Mouse (Mus musculus): ENCODE results near the gene Magea2. TPM values are rescaled to one million over a fixed set of nuclear protein-coding genes. Genes with fewer than 3 reads are reported as not detected.
"Not testable (repeated sequence)": the region's sequence is repeated elsewhere in the genome, so short reads cannot be mapped to it uniquely, and the experiment has no call there.

The Magea2 gene
- not detected in 2 replicates for polyA plus RNA-seq (2012; rRNA removed)

GRCm38 (mm10) chrX:155093566-155093965 lies at the start of gene Magea2:
Magea2 (minus strand) TSS chrX:155093666.
- H3K36me3 ChIP-seq (ENCODE audit: control insufficient read depth, insufficient read depth, low read length); H3K27ac ChIP-seq (ENCODE audit: insufficient read depth, low read depth, low read length); H3K4me3 ChIP-seq (ENCODE audit: insufficient read depth, low read depth, low read length); H3K27me3 ChIP-seq (replicated peaks; ENCODE audit: control insufficient read depth, insufficient read depth, low read length); DNase-seq; H3K4me1 ChIP-seq (ENCODE audit: control insufficient read depth, insufficient read depth, low read length): not testable (repeated sequence)
- 100% methylated on average over 3 of the region's 4 CpGs for WGBS

GRCm38 (mm10) chrX:155128312-155128711 lies 34.8 kb upstream of the Magea2 start, which contains the start of gene Cldn34b2:
Cldn34b2 (minus strand) TSS chrX:155128412.
- not testable (repeated sequence) for H3K4me1 ChIP-seq (ENCODE audit: control insufficient read depth, insufficient read depth, low read length); H3K36me3 ChIP-seq (ENCODE audit: control insufficient read depth, insufficient read depth, low read length); H3K27me3 ChIP-seq (replicated peaks; ENCODE audit: control insufficient read depth, insufficient read depth, low read length); H3K4me3 ChIP-seq (ENCODE audit: insufficient read depth, low read depth, low read length); H3K27ac ChIP-seq (ENCODE audit: insufficient read depth, low read depth, low read length); DNase-seq
- 90% methylated on average over 3 of the region's 3 CpGs for WGBS

- Histone ChIP-seq H3K36me3 (ENCODE audit: control insufficient read depth, insufficient read depth, low read length) (no peaks in the 10 kb centered on the region), H3K4me1 (ENCODE audit: control insufficient read depth, insufficient read depth, low read length) (no peaks in the 10 kb centered on the region), H3K27me3 (replicated peaks; ENCODE audit: control insufficient read depth, insufficient read depth, low read length) (no peaks in the 10 kb centered on the region), H3K27ac (ENCODE audit: insufficient read depth, low read depth, low read length) (no peak overlapping the region), H3K4me3 (ENCODE audit: insufficient read depth, low read depth, low read length) (no peak overlapping the region)
- peak; percentile 45 for DNase-seq
- TF ChIP-seq CTCF (conservative IDR thresholded peaks at IDR 0.05; ENCODE audit: insufficient read depth, insufficient read length, low read depth, low read length) (no peak), POLR2A (IDR thresholded peaks at IDR 0.05; ENCODE audit: low read depth, low read length) (no peak)
These were observed 4.6 kb upstream of the Magea2 start for GRCm38 (mm10) chrX:155098024-155098423.

- WGBS, result 100% methylated on average over 1 of the region's 2 CpGs
- DNase-seq; H3K36me3 ChIP-seq (ENCODE audit: control insufficient read depth, insufficient read depth, low read length); H3K4me3 ChIP-seq (ENCODE audit: insufficient read depth, low read depth, low read length); H3K27me3 ChIP-seq (replicated peaks; ENCODE audit: control insufficient read depth, insufficient read depth, low read length); H3K27ac ChIP-seq (ENCODE audit: insufficient read depth, low read depth, low read length); H3K4me1 ChIP-seq (ENCODE audit: control insufficient read depth, insufficient read depth, low read length): not testable (repeated sequence)
These were observed 3.8 kb downstream of the Magea2 start, which contains the start of gene Magea1 for GRCm38 (mm10) chrX:155089693-155090092. Magea1 (minus strand) TSS chrX:155089793.

- H3K4me3 ChIP-seq (ENCODE audit: insufficient read depth, low read depth, low read length); H3K27me3 ChIP-seq (replicated peaks; ENCODE audit: control insufficient read depth, insufficient read depth, low read length); H3K36me3 ChIP-seq (ENCODE audit: control insufficient read depth, insufficient read depth, low read length); DNase-seq; H3K27ac ChIP-seq (ENCODE audit: insufficient read depth, low read depth, low read length); H3K4me1 ChIP-seq (ENCODE audit: control insufficient read depth, insufficient read depth, low read length): not testable (repeated sequence)
- WGBS, result 88% methylated on average over 15 of the region's 16 CpGs
These were observed 30.4 kb downstream of the Magea2 start, which contains the start of gene Magea5 for GRCm38 (mm10) chrX:155063045-155063444. Magea5 (minus strand) TSS chrX:155063145.

DNA sequence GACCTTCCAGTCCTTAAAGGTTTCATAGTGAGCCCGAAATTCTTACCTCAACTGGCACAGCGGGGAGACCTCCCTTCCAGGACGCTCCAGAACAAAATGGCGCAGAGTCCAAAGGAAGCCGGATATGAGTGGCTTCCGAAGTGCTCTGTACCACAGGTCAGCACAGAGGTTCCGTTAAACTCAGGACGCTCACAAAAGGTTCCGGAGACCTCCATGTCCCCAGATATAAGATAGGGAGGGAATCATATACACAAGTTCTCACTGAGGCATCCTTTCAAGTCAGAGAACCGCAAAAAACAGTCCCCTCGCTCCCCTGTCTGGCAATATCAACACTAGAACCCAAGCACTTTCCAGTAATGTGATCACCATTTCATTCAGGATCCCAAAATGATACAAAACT lies 97.7 kb downstream of the Magea2 start, which contains the start of gene Magea8:
Gene Magea8 (minus strand): TSS at position 101 of the 400 bp plus-strand sequence.
- not testable (repeated sequence) for H3K36me3 ChIP-seq (ENCODE audit: control insufficient read depth, insufficient read depth, low read length); H3K27ac ChIP-seq (ENCODE audit: insufficient read depth, low read depth, low read length); H3K4me1 ChIP-seq (ENCODE audit: control insufficient read depth, insufficient read depth, low read length); DNase-seq; H3K4me3 ChIP-seq (ENCODE audit: insufficient read depth, low read depth, low read length); H3K27me3 ChIP-seq (replicated peaks; ENCODE audit: control insufficient read depth, insufficient read depth, low read length)
- 89% methylated on average over 11 of the region's 11 CpGs for WGBS

Other genes starting within 250 kb of the Magea2 start
- gene Cldn34b1, start 203.4 kb downstream of the Magea2 start, polyA plus RNA-seq (2012; rRNA removed), result not detected in 2 replicates
- not detected in 2 replicates for gene Magea6, start 157.7 kb downstream of the Magea2 start, polyA plus RNA-seq (2012; rRNA removed)
- gene Magea3, start 144.2 kb downstream of the Magea2 start, polyA plus RNA-seq (2012; rRNA removed), result not detected in 2 replicates
- gene Magea8, start 97.8 kb downstream of the Magea2 start, polyA plus RNA-seq (2012; rRNA removed), result not detected in 2 replicates
- not detected in 2 replicates for gene Magea5, start 30.5 kb downstream of the Magea2 start, polyA plus RNA-seq (2012; rRNA removed)
- gene Magea1, start 3.9 kb downstream of the Magea2 start, polyA plus RNA-seq (2012; rRNA removed), result not detected in 2 replicates
- gene Cldn34b2, start 34.7 kb upstream of the Magea2 start, polyA plus RNA-seq (2012; rRNA removed), result 0.08 TPM in 1 of 2 replicates, not detected in the other
- 86.4 and 120 TPM in 2 replicates for gene Sat1, start 122.8 kb upstream of the Magea2 start, polyA plus RNA-seq (2012; rRNA removed)
- 16.4 and 18.5 TPM in 2 replicates for gene Acot9, start 168.8 kb upstream of the Magea2 start, polyA plus RNA-seq (2012; rRNA removed)
- gene Prdx4, start 247.1 kb upstream of the Magea2 start, polyA plus RNA-seq (2012; rRNA removed), result 39.4 and 43.1 TPM in 2 replicates